Mouse (Mus musculus): Measurements from ENCODE around the gene Podxl2.

Gene Podxl2

GRCm38 (mm10) chr6:88874868-88875508, at the start of gene Podxl2:
TSS of gene Podxl2 (minus strand) at chr6:88875044.
- DNase-seq (ENCODE audit: low spot score) = no peak

DNA sequence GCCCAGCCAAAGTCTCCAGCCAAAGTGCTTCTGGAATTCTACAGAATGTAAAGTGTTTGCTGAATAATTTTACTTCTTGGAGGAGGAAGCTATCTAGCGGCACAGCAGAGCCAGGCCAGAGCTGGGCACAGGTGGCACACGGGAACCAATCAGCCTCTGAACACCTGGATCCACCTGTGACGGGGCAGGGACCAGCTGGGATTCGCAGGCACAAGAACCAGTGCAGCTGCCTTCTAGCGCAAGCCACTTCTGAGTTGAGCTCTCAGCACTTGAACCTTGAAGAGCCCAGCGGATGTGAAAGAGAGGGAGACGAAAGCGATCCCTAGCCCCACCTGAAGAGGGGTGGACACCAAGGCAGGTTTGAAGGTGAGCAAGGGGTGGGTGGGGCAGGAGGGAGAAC, 44.0 kb upstream of the Podxl2 start:
- DNase-seq (ENCODE audit: low spot score) = no peak

DNA sequence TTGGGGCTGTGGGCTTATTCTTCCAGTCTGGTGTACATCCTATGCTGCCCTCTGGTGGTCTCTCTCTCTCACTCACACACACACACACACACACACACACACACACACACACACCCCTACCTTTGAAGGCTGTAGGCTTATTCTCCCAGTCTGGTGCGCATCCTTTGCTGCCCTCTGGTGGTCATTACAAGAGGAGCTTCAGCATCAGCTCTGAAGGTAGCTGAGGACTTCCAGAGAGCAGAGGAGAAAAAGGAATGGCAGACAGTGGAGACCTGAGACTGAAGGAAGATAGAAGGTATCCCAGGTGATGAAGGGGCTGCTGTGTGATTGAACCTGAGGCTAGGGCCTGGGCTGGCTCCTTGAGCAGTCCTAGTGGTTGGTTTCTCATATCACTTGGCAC, 41.3 kb upstream of the Podxl2 start:
- DNase-seq (ENCODE audit: low spot score) = peak; percentile 50

GRCm38 (mm10) chr6:88915510-88915909, 40.7 kb upstream of the Podxl2 start:
- DNase-seq (ENCODE audit: low spot score) = no peak

GRCm38 (mm10) chr6:88914799-88915198, 40.0 kb upstream of the Podxl2 start:
- no peak for DNase-seq (ENCODE audit: low spot score)

- no peak for DNase-seq (ENCODE audit: low spot score)
Measured at GRCm38 (mm10) chr6:88913440-88913839, 38.6 kb upstream of the Podxl2 start.

GRCm38 (mm10) chr6:88913022-88913421, 38.2 kb upstream of the Podxl2 start:
- DNase-seq (ENCODE audit: low spot score) = no peak

- no peak for DNase-seq (ENCODE audit: low spot score)
Measured at GRCm38 (mm10) chr6:88909151-88909550, 34.3 kb upstream of the Podxl2 start.

DNA sequence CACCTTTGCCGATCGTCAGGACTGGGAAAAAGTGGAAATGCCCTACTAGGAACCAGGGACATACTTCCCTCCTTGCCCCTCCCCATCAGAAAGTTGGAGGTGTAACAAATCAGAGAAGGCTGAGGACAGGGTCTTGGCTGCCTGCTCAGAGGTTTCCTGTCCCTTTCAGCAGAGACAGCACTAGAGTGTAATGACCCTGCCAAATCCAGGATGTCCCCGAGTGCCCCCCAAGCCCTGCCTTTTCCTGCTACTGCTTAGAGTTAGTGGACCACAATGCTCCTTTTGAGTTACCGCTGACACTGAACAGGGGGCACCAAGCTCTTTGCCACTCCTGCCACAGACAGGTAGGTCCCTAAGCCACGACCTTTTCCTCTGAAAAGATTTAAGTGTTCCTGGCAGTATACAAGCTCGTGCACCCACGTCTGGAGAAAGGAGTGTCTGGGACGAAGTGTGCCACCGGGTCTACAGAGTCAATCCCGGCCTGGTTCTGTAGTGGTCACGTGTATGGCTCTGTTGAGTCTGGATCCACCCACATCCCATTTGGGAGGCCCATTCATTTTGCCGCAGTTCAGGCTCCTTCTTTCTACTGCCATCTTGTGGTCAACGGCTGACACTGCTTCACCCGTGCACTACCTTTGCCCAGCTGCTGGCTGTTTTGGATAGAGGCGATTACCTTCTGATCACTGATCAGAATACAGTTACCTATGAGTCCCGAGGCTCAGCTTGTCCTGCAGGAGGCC, 31.7 kb upstream of the Podxl2 start:
- DNase-seq (ENCODE audit: low spot score) = peak; percentile 60

- DNase-seq (ENCODE audit: low spot score) = no peak
Measured at GRCm38 (mm10) chr6:88905042-88905441, 30.2 kb upstream of the Podxl2 start.

DNA sequence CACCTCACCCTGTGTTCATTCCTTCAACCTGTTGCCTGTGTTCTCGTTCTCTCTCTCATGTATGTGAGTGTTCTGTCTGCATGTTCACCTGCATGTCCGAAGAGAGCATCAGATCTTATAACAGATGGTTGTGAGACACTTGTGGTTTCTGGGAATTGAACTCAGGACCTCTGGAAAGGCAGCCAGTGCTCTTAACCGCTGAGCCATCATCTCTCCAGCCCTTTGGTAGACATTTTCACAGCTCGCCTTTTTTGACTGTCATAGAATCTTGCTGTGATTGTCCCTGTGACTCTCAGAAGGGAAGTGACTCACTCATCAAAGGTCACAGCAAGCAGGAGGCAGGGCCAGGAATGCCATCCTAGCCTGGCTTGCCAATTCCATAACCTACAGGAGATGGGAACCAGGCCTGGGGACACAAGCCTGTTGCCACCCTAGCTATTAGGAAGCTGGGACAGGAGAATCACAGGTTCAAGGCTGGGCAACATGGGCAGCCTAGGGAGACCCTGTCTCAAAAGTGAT, 29.7 kb upstream of the Podxl2 start:
- DNase-seq (ENCODE audit: low spot score) = no peak

DNA sequence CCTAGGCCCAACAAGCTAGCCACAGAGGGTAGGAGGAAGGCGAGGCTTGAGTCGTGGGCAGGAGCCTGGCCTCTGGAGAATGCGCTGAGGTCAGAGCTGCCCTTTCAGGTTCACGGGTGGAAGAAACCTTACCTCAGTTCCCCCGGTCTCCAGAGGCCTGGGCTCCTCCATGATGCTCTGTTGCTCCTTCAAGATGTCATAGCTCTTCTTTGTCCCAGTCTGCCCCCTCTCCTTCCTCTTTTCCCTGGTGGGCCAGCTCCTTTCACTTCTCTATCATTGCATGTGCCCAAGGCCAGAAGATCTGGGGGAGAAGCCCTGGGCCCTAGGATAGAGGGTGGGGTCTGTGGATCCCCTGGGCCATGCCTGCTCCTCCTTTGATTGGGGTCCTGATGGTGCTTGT, 28.9 kb upstream of the Podxl2 start:
- no peak for DNase-seq (ENCODE audit: low spot score)

GRCm38 (mm10) chr6:88901947-88902820, 27.3 kb upstream of the Podxl2 start, which contains the start of gene Tpra1:
TSS of gene Tpra1 (plus strand) at chr6:88902251.
- peak; percentile 94 for DNase-seq (ENCODE audit: low spot score)

- DNase-seq (ENCODE audit: low spot score) = no peak
Measured at GRCm38 (mm10) chr6:88901471-88901870, 26.6 kb upstream of the Podxl2 start.

GRCm38 (mm10) chr6:88899628-88900027, 24.8 kb upstream of the Podxl2 start:
- DNase-seq (ENCODE audit: low spot score) = no peak

DNA sequence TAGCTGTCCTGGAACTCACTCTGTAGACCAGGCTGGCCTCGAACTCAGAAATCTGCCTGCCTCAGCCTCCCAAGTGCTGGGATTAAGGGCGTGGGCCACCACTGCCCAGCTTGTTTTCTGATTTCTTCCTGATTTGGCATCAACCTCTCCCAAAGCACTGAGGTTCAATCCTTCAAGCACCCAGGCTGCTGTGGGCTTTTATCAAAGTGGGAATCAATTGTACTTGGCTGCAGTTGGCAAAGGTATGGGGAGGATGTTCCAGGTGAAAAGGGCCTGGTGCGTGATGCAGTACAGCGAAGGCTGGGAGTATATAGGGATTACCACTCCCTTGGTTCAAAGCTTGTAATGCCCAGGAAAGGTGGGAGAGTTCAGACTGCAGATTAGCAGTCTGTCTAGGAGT, 24.2 kb upstream of the Podxl2 start:
- DNase-seq (ENCODE audit: low spot score) = no peak

DNA sequence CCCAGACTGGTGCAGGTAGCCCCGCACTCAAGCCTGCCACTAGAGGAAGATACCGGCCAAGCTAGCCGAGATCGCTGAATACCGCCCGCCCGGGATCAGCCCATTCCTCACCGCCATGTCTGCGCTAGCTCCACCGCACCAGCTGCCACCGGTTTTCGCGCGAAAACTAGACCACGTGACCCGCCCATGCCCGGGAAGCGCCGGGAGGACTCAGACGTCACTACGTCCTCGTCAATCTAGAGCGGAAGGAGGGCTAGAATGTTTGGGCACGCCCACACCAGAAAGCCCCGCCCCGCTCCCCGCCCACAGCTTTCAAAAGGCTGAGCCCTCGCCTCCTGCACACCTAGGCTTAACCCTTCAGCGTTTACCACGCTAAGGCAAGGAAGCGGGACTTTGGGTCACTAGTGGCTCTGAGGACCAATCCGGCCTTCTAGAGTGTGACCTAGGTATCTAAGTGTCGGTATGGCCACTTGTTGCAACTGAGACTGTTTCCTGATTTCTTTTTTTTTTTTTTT, 23.7 kb upstream of the Podxl2 start, which contains the start of gene Mcm2:
Mcm2 (minus strand) TSS at position 247 of the 515 bp plus-strand sequence.
- DNase-seq (ENCODE audit: low spot score) = peak; percentile 95

GRCm38 (mm10) chr6:88897246-88897645, 22.4 kb upstream of the Podxl2 start:
- no peak for DNase-seq (ENCODE audit: low spot score)

GRCm38 (mm10) chr6:88895943-88896342, 21.1 kb upstream of the Podxl2 start:
- no peak for DNase-seq (ENCODE audit: low spot score)

- peak; percentile 52 for DNase-seq (ENCODE audit: low spot score)
Measured at GRCm38 (mm10) chr6:88893559-88893958, 18.7 kb upstream of the Podxl2 start.

DNA sequence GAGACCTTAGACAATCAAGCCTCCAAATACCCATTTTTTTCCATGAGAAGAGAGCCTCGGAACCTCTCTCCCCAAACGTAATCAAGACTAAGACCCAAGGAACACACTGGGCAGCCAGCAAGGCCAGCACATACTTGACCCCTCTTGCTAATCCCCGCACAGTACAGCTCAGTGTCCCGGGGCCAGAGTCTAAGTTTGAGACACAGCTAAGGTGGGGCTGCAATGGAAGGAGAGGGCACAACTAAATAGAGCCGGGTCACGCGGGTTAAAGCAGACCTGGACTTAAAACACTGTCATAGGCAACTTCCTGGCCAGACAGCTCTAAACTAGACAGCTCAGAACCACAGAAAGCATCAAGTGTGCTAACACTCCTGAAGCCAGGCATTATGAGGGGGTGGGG, 16.0 kb upstream of the Podxl2 start:
- no peak for DNase-seq (ENCODE audit: low spot score)

DNA sequence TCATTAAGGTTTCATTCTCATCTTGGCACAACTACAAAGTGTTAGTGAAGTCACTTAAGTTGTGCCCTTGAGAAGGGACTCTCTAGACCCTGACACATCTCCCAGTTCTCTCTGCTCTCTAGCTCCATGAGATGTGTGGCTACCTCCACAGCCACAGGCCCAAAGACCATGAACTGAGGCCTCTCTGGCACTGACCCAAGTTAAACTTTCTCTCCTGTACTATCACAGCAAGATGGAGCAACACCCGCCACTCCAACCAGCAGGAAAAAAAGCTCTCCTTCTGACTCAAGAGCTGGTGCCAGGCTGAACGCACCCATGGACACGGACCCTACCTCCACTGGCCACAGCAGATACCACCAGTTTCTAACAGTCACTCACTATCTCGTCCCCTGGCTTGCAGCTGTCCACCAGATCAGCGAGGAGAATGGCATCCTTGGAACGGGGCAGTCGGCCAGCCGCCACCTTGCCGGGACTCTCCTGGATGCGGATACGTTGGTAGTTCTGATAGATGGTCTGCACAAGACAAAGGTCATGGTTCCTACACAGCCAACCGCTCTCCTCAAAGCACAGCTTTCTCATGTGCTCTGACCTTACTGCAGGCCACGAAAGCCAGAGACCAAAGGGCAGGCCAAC, 14.7 kb upstream of the Podxl2 start:
- DNase-seq (ENCODE audit: low spot score) = no peak
